Mouse (Mus musculus) CH12.LX (cell line): ENCODE results near the gene Tent5c.
A peak's percentile ranks its signal among the peaks of the same experiment; 100 is the strongest.

Experiments
- CTCF ChIP-seq, 2 experiments: IDR thresholded peaks in 1 of 2; conservative IDR thresholded peaks in 1 of 2; 2 replicates each; pipeline ENCODE4 v1.5.1; 2011 to 2012; ENCODE audit warnings: low read depth in 2 of 2, low read length in 2 of 2, improper control_type of control experiment in 1 of 2, inconsistent platforms in 1 of 2, mild to moderate bottlenecking in 1 of 2, moderate library complexity in 1 of 2
- IRF4 ChIP-seq: IDR thresholded peaks from 2 replicates; pipeline ENCODE4 v1.6.1; 2014; ENCODE audit warnings: low read depth, mild to moderate bottlenecking, inconsistent platforms, low read length, improper control_type of control experiment
- JUND ChIP-seq: conservative IDR thresholded peaks from 2 replicates; pipeline ENCODE4 v1.6.1; 2011; ENCODE audit warnings: low read depth, low read length, improper control_type of control experiment
- POLR2A ChIP-seq: IDR thresholded peaks from 2 replicates; pipeline ENCODE4 v1.6.1; 2011; ENCODE audit warnings: low read depth, mild to moderate bottlenecking, improper control_type of control experiment, low read length
- TCF12 ChIP-seq: IDR thresholded peaks from 2 replicates; pipeline ENCODE4 v1.6.1; 2014; ENCODE audit warnings: low read depth, mild to moderate bottlenecking, inconsistent platforms, low read length, improper control_type of control experiment

GRCm38 (mm10) chr3:100485390-100486132, 3.6 kb downstream of the Tent5c start:
- no peak; the same call in 1 of the 2 replicates for TF ChIP-seq JUND
- TF ChIP-seq CTCF (conservative IDR thresholded peaks at IDR 0.05 in 1 of 2, IDR thresholded peaks at IDR 0.05 in 1 of 2; ENCODE audit: low read depth in 2 of 2, low read length in 2 of 2), result no peak
- peak; percentile 97 for TF ChIP-seq IRF4
- TF ChIP-seq TCF12, result peak; percentile 71; the same call in 1 of the 2 replicates
- TF ChIP-seq POLR2A, result no peak
